Mouse (Mus musculus) left cerebral cortex, postnatal 4 days (tissue): Measurements from ENCODE around the gene Olfr492. TPM values are rescaled to one million over a fixed set of nuclear protein-coding genes. Genes with fewer than 3 reads are reported as not detected.

Source experiments
- DNase-seq: peaks from one replicate; pipeline ENCODE4 v3.0.0-alpha.2; 2022
- intact Hi-C: fragments of 180-260 bp; cut with DNase I; formaldehyde crosslinking; loops from one replicate; pipeline ENCODE4 v1.15.1; 2025
- total RNA-seq, 2 experiments: library from RNA; stranded (reverse); gene quantifications; 2 replicates each; pipeline ENCODE4 v1.2.3; 2021

Gene Olfr492
- not detected for total RNA-seq

GRCm38 (mm10) chr7:108323574-108323973, at the start of gene Olfr492:
Olfr492 (minus strand) TSS chr7:108323674.
- DNase-seq: no peak

GRCm38 (mm10) chr7:108365035-108365434, 41.6 kb upstream of the Olfr492 start, which contains the start of gene Olfr494:
Olfr494 (plus strand) TSS chr7:108365335.
- no peak for DNase-seq
- intact Hi-C loops: no loop called here

More at GRCm38 (mm10) chr7:108323574-108323973, at the start of gene Olfr492:
- intact Hi-C loops: no loop called here

- no peak for DNase-seq
- intact Hi-C loops: no loop called here
Measured at GRCm38 (mm10) chr7:108346879-108347278, 23.4 kb upstream of the Olfr492 start, which contains the start of gene Olfr493. Olfr493 (minus strand) TSS chr7:108346979.

GRCm38 (mm10) chr7:108313151-108313550, 10.3 kb downstream of the Olfr492 start, which contains the start of gene Olfr491:
Olfr491 (plus strand) TSS chr7:108313451.
- intact Hi-C loops: no loop called here
- DNase-seq: no peak

GRCm38 (mm10) chr7:108288834-108289233, 34.6 kb downstream of the Olfr492 start, which contains the start of gene Olfr490:
Olfr490 (minus strand) TSS chr7:108288934.
- DNase-seq: no peak
- intact Hi-C loops: no loop called here

Other genes starting within 250 kb of the Olfr492 start
- not detected for gene Olfr481, start 243.8 kb downstream of the Olfr492 start, total RNA-seq
- 1 to 10 TPM; 1.7 to 1.9 TPM for gene Olfr482, start 226.1 kb downstream of the Olfr492 start, total RNA-seq
- gene Olfr483, start 222.8 kb downstream of the Olfr492 start, total RNA-seq: not detected
- not detected for gene Olfr484, start 196.2 kb downstream of the Olfr492 start, total RNA-seq
- not detected for gene Olfr485, start 163.8 kb downstream of the Olfr492 start, total RNA-seq
- not detected for gene Olfr486, start 150.9 kb downstream of the Olfr492 start, total RNA-seq
- not detected for gene Olfr487, start 109.0 kb downstream of the Olfr492 start, total RNA-seq
- gene Olfr488, start 65.3 kb downstream of the Olfr492 start, total RNA-seq: not detected
- not detected for gene Olfr490, start 34.7 kb downstream of the Olfr492 start, total RNA-seq
- gene Olfr491, start 10.2 kb downstream of the Olfr492 start, total RNA-seq: not detected
- not detected for gene Olfr493, start 23.3 kb upstream of the Olfr492 start, total RNA-seq
- not detected for gene Olfr494, start 41.7 kb upstream of the Olfr492 start, total RNA-seq
- gene Olfr495, start 69.5 kb upstream of the Olfr492 start, total RNA-seq: not detected
- not detected for gene Olfr497, start 96.7 kb upstream of the Olfr492 start, total RNA-seq
- gene Olfr498, start 141.7 kb upstream of the Olfr492 start, total RNA-seq: not detected
- gene Olfr502, start 201.4 kb upstream of the Olfr492 start, total RNA-seq: not detected
- gene Olfr503, start 220.9 kb upstream of the Olfr492 start, total RNA-seq: not detected
- gene Olfr504, start 242.1 kb upstream of the Olfr492 start, total RNA-seq: not detected